Mouse (Mus musculus): ENCODE results near the gene Ssxb8.
"Not testable (repeated sequence)": the region's sequence is repeated elsewhere in the genome, so short reads cannot be mapped to it uniquely, and the experiment has no call there.

Gene Ssxb8

GRCm38 (mm10) chrX:8690744-8691143 is at the start of gene Ssxb8:
Gene Ssxb8 (minus strand): TSS chrX:8690844.
- not testable (repeated sequence) for DNase-seq (ENCODE audit: low spot score)

DNA sequence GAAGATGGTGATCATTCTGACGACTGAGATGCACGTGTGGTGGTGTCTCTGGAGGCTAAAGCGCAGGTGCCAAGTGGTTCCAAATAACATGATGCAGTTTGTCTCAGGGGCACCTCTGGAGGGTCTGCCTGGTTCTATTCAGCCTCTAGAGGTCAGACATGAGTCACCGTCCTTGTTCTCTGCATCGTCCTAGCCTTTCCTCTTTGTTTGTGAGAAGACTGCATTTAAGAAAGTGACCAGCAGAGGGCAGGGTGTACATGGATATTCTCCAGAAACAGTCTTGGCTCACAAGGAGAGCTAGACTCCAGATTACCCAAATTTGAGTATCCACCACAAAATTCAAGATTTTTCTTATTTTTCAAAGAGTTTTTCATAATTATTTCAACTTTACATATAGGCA is 42.3 kb upstream of the Ssxb8 start:
- DNase-seq (ENCODE audit: low spot score) = no peak

DNA sequence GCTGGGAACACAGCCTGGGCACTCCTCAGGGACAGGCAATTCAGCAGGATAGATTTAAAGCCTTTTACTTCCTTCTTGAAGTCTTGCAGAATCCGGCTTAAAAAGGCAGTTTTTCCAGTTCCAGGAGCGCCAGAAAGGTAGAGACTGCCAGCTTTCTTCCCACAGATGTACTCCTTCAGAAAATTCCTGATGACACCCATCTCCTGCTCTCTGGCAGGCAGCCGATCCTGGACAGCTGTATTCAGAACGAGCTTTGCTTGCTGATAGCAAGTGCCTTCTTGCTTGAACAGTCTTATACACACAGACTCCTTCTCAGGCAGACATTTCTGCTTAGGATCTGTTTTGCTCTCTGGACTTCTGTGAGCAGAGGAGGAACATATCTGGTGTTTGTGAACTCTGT is 27.6 kb downstream of the Ssxb8 start:
- no peak for DNase-seq (ENCODE audit: low spot score)

All from urinary bladder, postnatal 10 days (tissue).